Comparison of ENCODE assay signal across 7 mouse cellular contexts in genomic region chr2:92599487-92600347, GRCm38 (mm10). TPM values are rescaled to one million over a fixed set of nuclear protein-coding genes. Genes with fewer than 3 reads are reported as not detected.
DNase-seq lines count a peak whose midpoint lies in the region; ATAC-seq and TF ChIP-seq lines count a peak whose summit lies in the region.

Gene Chst1, plus strand, starts transcription at chr2:92599707.

- TF ChIP-seq CTCF in left cerebral cortex, adult 2 months (IDR thresholded peaks at IDR 0.05), result no peak

- peaks cover 68% of the 10 kb centered on the region for H3K4me1 ChIP-seq in embryonic facial prominence, embryonic 10.5 days
- H3K4me1 ChIP-seq in stomach, embryonic 14.5 days (ENCODE audit: control insufficient read depth, insufficient read depth, low read length), result peaks cover 8% of the 10 kb centered on the region; the same call in 1 of the 2 replicates

- peak within 1 kb of the TSS; percentile 83 for H3K27ac ChIP-seq in embryonic facial prominence, embryonic 10.5 days (replicated peaks)
- peak within 1 kb of the TSS; percentile 94 for H3K27ac ChIP-seq in left cerebral cortex, adult 2 months
- H3K27ac ChIP-seq in stomach, embryonic 14.5 days (ENCODE audit: low read length), result no peak within 1 kb of the TSS; the same call in 1 of the 2 replicates

- intact Hi-C loops in heart, postnatal 10 days (cut with DNase I), result loop anchor here (2.0 to 5.0 kb wide), 2 partner anchors 71 to 112 kb away; no protein-coding TSS in a partner anchor
- intact Hi-C loops in left cerebral cortex, adult 2 months (cut with DNase I), result loop anchor here (1.0 to 2.0 kb wide), 4 partner anchors 69 to 211 kb away; no protein-coding TSS in a partner anchor

- no peaks in the 10 kb centered on the region for H3K9me3 ChIP-seq in embryonic facial prominence, embryonic 10.5 days
- H3K9me3 ChIP-seq in stomach, embryonic 14.5 days (ENCODE audit: control insufficient read depth, low read depth, low read length), result no peaks in the 10 kb centered on the region

- under 1% methylated on average over 75 of the region's 82 CpGs for WGBS in embryonic facial prominence, embryonic 10.5 days
- whole genome bisulfite sequencing in stomach, embryonic 14.5 days, result under 1% methylated on average over 46 of the region's 82 CpGs

- ATAC-seq in megakaryocyte-erythroid progenitor cell, adult 5-6 weeks (replicated peaks; ENCODE audit: low FRiP score, low TSS enrichment, poor library complexity, severe bottlenecking), result 0 out of 2 replicates have a peak, but pooled peaks have one; percentile 28
- ATAC-seq in stomach, embryonic 14.5 days (ENCODE audit: insufficient number of reproducible peaks, insufficient read depth, low FRiP score, low read depth), result peak; percentile 69

- peak within 1 kb of the TSS; percentile 48; the same call in 1 of the 2 replicates for H3K9ac ChIP-seq in stomach, embryonic 14.5 days (replicated peaks; ENCODE audit: low read depth, low read length)

- no peaks in the 10 kb centered on the region for H3K36me3 ChIP-seq in embryonic facial prominence, embryonic 10.5 days (replicated peaks)
- no peaks in the 10 kb centered on the region for H3K36me3 ChIP-seq in stomach, embryonic 14.5 days (ENCODE audit: control insufficient read depth, insufficient read depth, low read length)

- peaks cover 83% of the 10 kb centered on the region for H3K27me3 ChIP-seq in embryonic facial prominence, embryonic 10.5 days (replicated peaks; ENCODE audit: low read depth, poor library complexity, severe bottlenecking)
- H3K27me3 ChIP-seq in stomach, embryonic 14.5 days (ENCODE audit: control insufficient read depth, insufficient read depth, low read length), result 0 out of 2 replicates have a peak, but pooled peaks cover 5% of the 10 kb centered on the region

- H3K4me2 ChIP-seq in stomach, embryonic 14.5 days (replicated peaks; ENCODE audit: low read depth, low read length), result peak within 1 kb of the TSS; percentile 89

- DNase-seq in A20 (ENCODE audit: low read depth, low spot score), result peak; percentile 80
- peak; percentile 73 for DNase-seq in Muller cell, postnatal 12 days (ENCODE audit: inconsistent ontology term)
- peak; percentile 68 for DNase-seq in embryonic facial prominence, embryonic 10.5 days (ENCODE audit: low spot score)
- peak; percentile 47 to 57 for DNase-seq in heart, postnatal 10 days
- DNase-seq in left cerebral cortex, adult 2 months (ENCODE audit: extremely low spot score in 1 of 2, low spot score in 2 of 2), result peak; percentile 69

- H3K4me3 ChIP-seq in embryonic facial prominence, embryonic 10.5 days, result peak within 1 kb of the TSS; percentile 87
- H3K4me3 ChIP-seq in left cerebral cortex, adult 2 months, result peak within 1 kb of the TSS; percentile 78
- H3K4me3 ChIP-seq in stomach, embryonic 14.5 days (ENCODE audit: low read depth, low read length), result peak within 1 kb of the TSS; percentile 69

RNA-seq across cellular contexts. Expression of gene Chst1, which starts in this region (rescaled TPM):
- polyA plus RNA-seq in embryonic facial prominence, embryonic 10.5 days (2016; fragmentation: Nextera tagmentation; extraction: Ambion mirVana), result 2.5 TPM in 2 replicates
- total RNA-seq in heart, postnatal 10 days (2021), result 1 to 10 TPM; 6.1 to 6.5 TPM
- total RNA-seq in left cerebral cortex, adult 2 months (2021), result 100 to 1,000 TPM; 265 to 266 TPM
- 1.5 TPM in 1 of 2 replicates, not detected in the other for total RNA-seq in megakaryocyte-erythroid progenitor cell, adult 5-6 weeks (2014; fragmentation: Nextera tagmentation)
- total RNA-seq in megakaryocyte-erythroid progenitor cell, adult 5-6 weeks (2017), result 0.27 and 0.28 TPM in 2 replicates
- polyA plus RNA-seq in stomach, embryonic 14.5 days (2014; fragmentation: Nextera tagmentation; extraction: Ambion mirVana), result 4.4 and 5.2 TPM in 2 replicates

Comparison
In these comparisons a context has a peak if more than half of its experiments do, and no peak if none do; other contexts are left out.
1. RNA of gene Chst1 (total RNA-seq): 265 to 266 TPM in left cerebral cortex, adult 2 months; 6.1 to 6.5 TPM in heart, postnatal 10 days and 0.27 to 1.5 TPM in megakaryocyte-erythroid progenitor cell, adult 5-6 weeks; every median in the first group is over 10 times any median in the second.
2. Peak in every context shown above with its lines, with median percentiles within 50 percentile points of each other: DNase-seq and H3K4me3 ChIP-seq.